Mouse (Mus musculus) olfactory bulb, adult 2 months (tissue): ENCODE data around the gene Ankrd9.

Source experiments
- CTCF ChIP-seq: fragments of 200-500 bp; IDR thresholded peaks from 2 replicates; pipeline ENCODE4 v1.5.1; 2012; ENCODE audit warnings: low read depth, mild to moderate bottlenecking, low read length, moderate library complexity; ENCODE audit not compliant: insufficient read depth
- POLR2A ChIP-seq: fragments of 200-500 bp; IDR thresholded peaks from 2 replicates; pipeline ENCODE4 v1.6.1; 2012; ENCODE audit warnings: mild to moderate bottlenecking, low read depth, low read length, moderate library complexity; ENCODE audit not compliant: insufficient read depth

DNA sequence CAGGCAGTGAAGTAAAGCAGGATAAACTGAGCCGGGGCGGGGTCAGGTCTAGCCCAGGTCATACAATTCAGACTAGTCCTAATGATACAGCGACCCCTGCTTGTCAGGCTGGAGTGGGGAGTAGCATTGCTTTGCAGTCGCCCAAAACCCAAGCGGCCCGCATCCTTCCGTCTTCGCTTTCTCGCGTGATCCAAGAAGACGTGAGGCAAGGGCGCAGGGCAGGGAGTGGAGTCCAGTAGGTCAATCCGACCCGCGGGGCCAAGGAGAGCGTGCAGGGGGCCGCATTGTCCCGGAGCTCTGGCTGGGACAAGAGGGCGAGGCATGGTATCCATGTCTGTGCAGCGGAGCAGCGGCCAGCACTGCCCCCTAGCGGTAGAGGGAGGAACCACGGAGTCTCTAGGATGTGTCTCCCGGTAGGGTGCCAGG is 13.3 kb upstream of the Ankrd9 start:
- TF ChIP-seq POLR2A (no peak), CTCF (peak; percentile 99)
